Mouse (Mus musculus): Measurements from ENCODE around the gene Fancf.

Fancf gene

GRCm38 (mm10) chr7:51862097-51862492 is at the start of gene Fancf:
TSS of gene Fancf (minus strand) at chr7:51862267.
- DNase-seq (ENCODE audit: extremely low read depth, low read depth, low spot score) = peak; percentile 36

DNA sequence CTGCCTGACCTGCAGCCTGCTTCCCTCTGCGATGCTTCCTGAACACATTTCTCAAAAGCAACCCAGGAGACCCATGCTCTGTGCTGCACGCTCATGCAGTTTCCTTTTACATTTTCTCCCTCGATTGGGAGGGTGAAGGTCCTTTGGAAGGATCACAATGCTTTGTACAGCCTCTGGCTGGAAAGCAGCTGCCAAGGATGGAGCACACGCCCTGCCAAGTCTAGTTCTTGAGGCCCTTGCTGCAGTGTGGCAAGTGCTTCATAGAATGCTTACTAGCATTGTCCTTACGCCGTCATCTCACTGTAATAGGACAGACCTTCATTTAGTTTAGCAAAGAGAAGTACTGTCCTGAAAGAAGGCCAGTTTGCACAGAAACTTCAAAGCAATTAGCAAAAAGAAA is 37.0 kb upstream of the Fancf start:
- no peak for DNase-seq (ENCODE audit: extremely low read depth, low read depth, low spot score)

- DNase-seq (ENCODE audit: extremely low read depth, low read depth, low spot score) = no peak
Observed at GRCm38 (mm10) chr7:51894939-51895338, 32.9 kb upstream of the Fancf start.

DNA sequence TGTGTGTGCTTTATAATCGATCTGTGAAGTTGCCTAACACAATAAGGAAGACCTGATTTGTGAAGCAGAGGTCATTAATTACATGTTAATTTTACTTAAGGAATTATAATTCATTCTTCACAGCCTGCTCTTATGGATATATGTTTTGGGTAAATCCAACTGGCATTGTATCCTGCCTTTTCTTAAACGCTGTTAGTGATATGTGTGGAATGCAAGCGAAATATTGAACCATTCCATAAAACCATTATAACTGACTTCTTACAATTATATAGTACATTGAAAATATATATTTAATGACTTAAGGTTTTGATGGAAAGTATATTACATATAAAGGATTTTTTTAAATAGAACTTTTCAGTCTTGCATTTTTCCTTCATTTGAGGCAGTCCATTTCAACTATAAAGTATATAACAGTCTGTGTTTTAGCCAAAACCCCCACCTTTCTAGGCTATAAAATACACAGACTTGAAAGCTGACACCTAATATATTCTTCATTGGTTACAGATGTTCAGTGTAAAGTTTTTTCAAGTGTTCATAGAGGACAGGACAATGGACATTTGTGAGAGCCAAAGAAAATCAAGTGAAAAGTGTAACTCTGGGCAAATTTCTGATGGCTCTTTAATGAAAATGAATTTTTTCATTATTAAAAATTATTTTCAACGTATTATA is 32.2 kb upstream of the Fancf start:
- no peak for DNase-seq (ENCODE audit: extremely low read depth, low read depth, low spot score)

DNA sequence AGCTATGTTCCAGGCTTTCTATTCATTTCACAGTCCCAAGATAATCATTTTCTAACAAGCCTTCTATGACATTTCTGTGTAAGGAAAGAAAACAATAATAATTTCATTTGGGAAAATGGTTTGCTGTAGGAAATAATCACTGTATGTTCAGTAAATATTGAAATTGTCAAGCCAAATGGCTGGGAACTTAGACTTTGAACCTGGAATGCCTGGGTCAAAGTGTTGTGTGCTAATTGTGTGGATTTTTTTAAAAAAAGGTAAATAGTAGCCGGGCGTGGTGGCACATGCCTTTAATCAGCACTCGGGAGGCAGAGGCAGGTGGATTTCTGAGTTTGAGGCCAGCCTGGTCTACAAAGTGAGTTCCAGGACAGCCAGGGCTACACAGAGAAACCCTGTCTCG is 30.9 kb upstream of the Fancf start:
- DNase-seq (ENCODE audit: extremely low read depth, low read depth, low spot score) = no peak

DNA sequence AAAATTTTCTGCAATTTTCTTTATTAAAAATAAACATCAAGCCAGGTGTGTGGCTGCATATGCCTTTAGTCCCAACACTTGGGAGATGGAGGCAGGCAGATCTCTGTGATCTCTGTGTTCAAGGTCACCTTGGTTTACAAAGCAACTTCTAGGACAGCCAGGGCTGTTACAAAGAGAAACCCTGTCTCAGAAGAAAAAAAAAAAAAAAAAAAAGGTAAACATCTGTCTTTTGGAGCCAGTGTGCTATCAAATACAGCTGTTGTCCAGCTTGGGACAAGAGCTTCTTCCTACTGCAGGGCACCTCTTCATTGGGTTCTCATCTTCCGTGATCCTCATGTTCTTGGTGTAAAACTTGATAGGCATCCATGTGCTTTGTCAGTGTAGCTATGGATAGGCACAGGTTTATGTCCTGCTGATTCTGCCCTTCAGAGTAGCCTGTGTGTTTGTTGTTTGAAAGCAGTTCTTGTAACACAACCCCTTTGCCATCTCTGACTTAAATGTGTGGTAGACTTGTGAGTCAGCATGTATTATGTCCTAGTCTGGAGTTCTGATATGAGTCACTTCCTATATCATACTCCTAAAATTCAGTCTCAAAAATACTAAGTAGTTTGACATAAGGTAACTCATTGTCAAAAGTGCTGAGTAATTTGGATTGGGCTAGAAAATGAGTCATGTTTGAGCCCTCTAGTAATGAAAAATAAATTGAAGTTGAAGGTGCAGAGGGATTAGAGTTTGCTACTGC is 30.3 kb upstream of the Fancf start:
- no peak for DNase-seq (ENCODE audit: extremely low read depth, low read depth, low spot score)

DNA sequence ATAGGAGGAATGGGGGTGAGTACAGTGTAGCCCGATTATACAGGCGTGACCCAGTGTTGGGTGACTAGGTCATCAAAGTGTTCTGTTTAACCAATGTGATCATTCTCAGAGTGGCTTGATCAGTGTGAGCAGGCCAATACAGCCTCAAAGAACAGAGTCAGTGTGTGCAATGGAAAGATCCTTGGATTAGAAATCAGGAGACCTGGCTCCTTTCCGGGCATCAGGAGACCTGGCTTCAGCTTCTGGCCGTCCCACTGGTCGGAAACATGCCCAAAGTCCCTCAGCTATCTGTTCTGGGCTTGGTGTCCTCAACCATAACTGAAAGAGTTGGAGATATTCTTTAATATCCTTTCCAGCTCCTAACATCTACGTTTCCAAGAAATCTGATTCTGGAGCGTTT is 27.5 kb upstream of the Fancf start:
- DNase-seq (ENCODE audit: extremely low read depth, low read depth, low spot score) = no peak

- DNase-seq (ENCODE audit: extremely low read depth, low read depth, low spot score) = no peak
Observed at GRCm38 (mm10) chr7:51887678-51888567, 25.9 kb upstream of the Fancf start.

- DNase-seq (ENCODE audit: extremely low read depth, low read depth, low spot score) = no peak
Observed at GRCm38 (mm10) chr7:51885345-51885744, 23.3 kb upstream of the Fancf start.

DNA sequence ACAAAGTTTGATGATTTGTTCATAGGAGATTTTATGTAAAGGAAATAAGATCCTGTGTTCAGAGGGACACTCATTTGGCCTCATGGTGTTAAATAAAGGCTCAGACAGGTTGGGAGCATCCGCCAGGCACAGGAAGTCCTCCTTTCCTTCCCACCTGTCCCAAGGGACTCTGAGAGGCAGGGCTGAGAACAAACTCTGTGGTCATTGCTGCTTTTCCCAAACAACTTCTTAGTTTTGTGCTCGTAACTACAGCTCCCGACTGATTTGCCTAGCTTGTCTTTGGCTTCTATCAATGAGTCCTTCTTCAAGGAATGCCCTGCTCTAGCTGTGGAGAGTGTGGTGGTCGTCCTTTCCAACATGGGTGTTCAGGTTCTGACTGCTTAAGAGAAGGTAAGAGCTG is 18.1 kb upstream of the Fancf start:
- DNase-seq (ENCODE audit: extremely low read depth, low read depth, low spot score) = no peak

DNA sequence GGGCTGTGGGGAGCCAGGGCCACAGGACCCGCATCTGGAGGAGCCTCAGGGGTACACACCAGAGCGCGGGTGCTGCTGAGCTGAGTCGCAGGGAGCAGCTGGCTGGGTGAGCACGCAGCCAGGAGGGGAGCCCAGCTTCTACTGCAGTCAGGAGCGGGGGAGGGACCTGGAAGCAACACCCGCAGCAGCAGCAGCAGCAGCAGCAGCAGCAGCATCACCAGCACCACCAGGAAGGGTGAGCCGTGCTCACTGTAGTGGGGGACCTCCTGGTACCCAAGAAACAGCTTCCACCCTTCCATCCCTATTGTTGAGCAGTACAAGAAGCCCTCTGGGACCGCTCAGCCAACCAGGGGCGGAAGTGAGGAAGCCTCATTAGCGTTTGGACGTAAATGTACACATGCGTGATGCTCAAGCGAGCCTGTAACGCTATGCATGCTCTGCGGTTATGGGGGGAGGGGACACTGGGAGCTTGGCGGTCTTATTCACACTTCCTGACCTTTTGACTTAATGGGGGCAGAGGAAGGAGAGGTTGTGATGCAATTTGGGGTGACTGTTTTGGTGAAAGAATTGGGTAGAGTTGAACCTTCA is 17.2 kb upstream of the Fancf start:
- no peak for DNase-seq (ENCODE audit: extremely low read depth, low read depth, low spot score)

DNA sequence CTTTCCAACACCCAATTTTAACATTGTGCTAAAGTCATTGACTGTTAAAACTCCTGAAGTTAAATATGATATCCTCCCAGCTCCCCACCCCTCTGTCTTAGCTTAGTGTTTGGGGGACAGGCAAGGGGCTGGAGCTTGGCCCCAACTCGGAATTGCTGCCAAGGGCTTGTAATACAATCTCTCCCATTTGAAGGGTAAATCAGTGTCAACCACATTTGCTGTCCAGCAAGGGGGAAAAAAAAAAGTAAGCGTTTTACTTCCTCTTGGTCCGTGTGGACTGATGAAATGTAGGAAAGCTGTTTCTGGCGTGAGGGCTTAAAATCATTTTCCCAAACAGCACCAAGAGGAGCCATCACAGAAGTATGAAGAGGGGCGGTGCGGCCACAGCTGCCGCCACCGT is 16.7 kb upstream of the Fancf start:
- no peak for DNase-seq (ENCODE audit: extremely low read depth, low read depth, low spot score)

DNA sequence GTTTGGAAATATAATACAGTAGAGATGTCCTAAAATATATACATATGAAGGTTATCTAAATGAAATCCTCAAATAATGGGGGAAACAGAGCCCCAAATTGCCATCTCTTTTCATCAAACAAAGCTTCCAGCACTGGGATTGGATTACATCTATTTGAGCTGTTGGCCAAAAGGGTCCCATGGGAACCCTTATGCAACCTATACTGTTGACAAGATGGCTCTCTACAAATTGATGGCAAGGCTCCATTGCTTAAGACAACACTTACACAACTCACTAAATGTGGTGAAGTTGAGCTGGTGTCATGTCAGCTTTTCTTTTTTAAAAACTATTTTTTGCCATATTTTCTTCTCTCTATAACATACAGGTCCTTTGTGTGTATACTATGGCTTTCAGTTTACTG is 14.2 kb upstream of the Fancf start:
- DNase-seq (ENCODE audit: extremely low read depth, low read depth, low spot score) = no peak

- DNase-seq (ENCODE audit: extremely low read depth, low read depth, low spot score) = no peak
Observed at GRCm38 (mm10) chr7:51872597-51872996, 10.5 kb upstream of the Fancf start.

DNA sequence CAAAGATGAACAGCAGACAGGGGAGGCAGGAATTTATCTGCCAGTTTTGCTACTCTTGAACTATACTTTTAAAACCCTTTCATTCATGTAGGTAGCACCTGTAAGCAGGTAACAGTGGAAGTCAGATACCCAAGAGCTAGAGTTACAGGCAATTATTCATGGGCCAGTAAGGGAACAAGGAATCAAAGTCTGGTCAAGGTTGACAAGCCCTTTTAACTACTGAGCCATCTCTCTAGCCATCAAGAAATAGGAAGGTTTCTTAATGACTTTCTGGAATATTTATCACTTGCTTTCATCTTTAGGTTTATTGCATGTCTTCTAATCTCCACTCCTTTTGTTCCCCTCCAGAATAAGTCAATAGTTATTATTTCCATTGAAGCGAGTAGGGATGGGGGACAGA is 10.0 kb upstream of the Fancf start:
- DNase-seq (ENCODE audit: extremely low read depth, low read depth, low spot score) = no peak

DNA sequence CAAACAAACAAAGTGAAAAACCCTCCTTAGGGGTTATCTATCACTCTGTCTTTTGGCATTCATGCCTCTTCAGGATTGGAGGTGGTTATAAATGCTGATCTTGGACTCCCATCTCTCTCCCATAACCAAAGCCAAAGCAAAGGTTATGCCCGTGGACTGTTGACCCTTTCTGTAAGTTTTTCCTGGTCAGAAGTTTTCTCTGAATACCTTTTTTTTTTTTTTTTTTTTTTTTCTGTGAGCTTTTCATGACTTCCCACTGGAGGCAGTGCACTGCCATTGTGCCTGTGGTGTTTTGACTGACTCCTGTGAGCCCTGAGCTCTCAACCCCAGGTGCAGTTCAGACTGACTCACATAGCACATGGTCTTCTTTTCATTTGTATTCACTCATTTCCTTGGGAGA is 5.9 kb upstream of the Fancf start:
- no peak for DNase-seq (ENCODE audit: extremely low read depth, low read depth, low spot score)

- DNase-seq (ENCODE audit: extremely low read depth, low read depth, low spot score) = no peak
Observed at GRCm38 (mm10) chr7:51865336-51865735, 3.3 kb upstream of the Fancf start.

- no peak for DNase-seq (ENCODE audit: extremely low read depth, low read depth, low spot score)
Observed at GRCm38 (mm10) chr7:51862842-51863241, 775 bp upstream of the Fancf start.

GRCm38 (mm10) chr7:51861250-51862096 is 594 bp downstream of the Fancf start, which contains the start of gene Gas2:
TSS of gene Gas2 (plus strand) at chr7:51862015.
- DNase-seq (ENCODE audit: extremely low read depth, low read depth, low spot score) = no peak

DNA sequence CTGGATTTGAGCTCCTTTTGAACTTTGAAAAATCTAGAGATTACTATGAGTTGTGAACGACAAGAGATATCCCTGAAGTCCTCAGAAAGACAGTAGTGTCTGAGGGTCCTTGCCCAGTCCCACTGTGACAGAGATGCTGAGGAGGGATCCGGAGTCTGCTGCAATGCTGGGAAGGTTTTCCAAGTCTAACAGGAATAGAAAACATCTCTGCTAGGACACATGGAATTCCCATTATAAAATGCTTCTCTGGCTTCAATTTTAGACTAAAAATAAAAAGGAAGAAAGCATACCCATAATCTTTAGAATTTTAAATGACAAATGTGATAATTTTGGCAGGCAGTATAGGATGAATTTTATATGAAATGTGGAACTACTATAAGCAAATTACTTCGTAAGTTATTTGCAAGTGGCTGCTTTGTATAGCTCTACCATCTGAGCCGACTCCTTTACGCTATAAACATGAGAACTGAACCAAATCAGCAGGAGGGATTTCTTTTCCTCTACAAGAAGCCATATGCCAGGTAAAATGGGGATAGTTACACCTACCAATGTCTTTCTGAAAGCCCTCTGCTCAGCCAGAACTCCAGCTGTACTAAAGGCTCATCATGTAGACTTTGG is 10.1 kb downstream of the Fancf start:
- no peak for DNase-seq (ENCODE audit: extremely low read depth, low read depth, low spot score)
